Mouse (Mus musculus): ENCODE data around the gene Gnaq.

The Gnaq gene

DNA sequence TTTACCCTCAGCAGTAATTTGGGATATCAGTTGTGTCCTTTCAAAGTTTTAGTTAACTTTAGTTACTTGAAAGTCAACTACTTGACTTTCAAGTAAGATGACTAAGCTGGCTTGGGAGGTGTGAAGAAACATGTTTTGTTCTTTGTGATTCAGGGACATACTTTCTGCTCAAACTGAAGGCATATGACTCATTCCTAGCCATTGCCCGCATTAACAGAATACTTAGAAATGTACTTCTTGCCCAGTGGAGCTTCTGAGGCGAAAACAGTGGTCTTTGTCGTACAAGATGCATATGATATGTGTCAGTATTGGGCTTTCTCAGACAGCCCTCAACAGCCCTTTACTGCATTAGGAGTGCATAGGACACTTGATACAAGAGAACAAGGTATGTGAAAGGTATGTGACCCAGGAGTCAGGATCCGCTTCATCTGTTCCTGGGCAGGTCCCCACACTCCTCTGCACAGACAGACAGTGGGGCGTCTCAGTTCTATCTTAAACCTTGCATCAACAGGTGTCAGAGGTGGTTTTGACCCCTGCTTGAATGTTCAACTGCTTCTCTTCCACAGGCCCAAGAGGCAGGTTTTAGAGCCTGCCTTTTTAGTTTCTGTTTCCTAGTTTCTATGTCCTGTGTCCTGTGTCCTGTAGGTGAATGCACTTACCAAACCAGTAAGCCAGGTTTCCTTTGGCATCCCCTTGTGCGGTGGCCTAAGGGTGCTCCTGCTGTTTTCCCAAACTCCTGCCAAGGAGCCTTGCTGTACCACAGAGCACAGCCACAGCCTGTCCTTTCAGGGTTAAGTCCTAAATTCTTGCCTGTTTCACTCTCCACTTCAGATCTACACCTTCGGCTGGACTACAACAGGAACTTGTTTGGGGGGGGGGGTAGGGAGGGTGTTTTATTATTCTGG, 72.4 kb downstream of the Gnaq start:
- no peak for DNase-seq

DNA sequence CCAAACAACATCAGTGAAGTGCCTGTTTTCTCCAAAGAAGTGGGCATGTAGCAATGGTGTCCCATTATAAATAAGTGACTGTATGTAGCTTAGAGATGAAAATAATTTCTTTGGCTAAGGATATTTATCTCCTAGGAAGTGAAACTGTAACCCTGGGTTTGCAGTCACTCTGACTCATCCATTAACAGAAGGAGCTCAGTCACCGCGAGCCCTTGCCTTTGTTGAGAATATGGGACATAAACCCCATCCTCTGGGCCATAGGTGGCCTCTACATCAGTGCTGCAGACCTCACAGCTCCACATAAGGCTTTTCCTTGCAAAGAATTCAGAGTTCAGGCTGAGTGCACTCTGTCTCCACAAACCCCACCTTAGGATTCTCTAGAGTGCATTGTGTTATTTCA, 77.0 kb downstream of the Gnaq start:
- no peak for DNase-seq

DNA sequence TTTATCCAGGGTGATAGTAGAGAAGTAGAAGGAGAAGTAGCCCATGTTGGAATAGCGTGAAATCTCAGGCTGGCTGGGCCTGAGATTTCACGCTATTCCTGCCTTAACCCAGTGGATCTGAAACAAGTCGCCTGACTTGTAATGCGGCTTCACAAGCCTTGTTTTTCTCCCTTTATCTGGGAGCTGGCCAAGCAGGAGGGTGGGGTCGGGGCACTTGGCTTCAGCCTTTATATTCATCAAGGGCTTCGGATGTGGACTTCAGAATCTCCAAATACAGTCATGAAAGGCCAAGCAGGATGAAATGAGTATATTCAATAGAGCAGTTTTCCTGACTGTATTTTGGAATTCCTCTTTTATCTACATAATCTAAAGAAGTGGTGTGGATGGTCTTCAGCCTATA, 82.3 kb downstream of the Gnaq start:
- DNase-seq, result no peak

DNA sequence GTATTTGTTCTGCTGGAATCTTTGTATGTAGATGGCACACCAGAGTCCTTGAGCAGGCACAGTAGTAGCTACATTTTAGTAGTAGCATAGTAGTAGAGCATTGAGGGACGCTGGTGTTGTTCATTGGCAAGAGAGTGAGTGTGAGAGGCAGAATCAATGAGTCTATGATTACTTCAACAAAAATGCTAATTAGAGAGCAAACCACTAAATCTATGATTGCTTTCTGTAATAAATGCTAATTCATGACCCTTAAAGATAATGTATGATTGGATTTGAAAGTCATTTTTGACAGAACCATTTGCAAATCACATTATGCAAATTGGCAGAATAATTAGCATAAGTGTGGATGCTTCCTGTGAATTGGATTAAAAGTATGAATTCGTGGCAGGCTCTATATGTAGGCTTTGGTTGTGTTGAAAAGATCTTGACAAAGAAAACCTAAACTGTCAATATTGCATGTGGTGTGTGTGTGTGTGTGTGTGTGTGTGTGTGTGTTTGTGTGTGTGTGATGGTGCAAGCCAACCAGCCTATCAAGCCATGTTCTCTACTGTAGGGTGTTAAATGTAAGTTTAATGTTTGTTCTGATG, 82.9 kb downstream of the Gnaq start:
- DNase-seq, result no peak

DNA sequence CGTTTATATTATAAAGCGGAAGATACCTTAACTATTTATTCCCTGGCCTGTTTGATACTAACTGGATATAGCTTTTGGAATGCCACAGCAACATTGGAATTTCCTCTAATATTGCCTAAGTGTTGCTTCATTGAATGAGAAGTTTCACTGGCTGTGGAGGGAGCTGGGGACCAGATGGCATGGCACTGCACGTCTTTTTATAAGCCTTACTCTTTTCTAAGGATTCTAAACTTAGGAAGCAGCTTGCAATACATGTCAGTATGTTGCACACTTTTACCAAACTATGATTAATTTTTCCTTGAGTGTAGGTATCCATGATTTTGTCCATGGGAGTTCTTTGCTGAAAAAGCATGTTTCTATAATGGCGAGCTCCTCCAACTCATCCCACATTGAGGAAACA, 87.3 kb downstream of the Gnaq start:
- no peak for DNase-seq

DNA sequence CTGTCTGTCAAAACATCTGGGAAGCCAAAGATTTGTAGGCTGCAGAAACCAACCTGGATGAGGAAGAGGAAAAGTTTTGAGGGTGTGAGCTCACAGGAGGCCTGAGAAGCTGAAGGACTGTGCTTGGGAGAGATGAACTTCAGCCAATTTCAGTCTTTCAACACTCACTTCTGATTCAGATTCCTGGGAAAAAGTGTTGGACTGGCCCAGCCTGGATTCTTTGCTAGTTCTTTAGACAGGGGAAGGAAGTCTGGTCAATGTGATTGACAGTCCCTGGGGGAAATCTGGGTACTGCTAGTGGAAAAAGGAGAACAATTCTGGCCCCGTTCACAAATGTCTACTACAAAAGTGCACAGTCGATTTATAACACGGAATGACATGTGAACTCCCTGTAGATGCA, 89.9 kb downstream of the Gnaq start:
- no peak for DNase-seq

DNA sequence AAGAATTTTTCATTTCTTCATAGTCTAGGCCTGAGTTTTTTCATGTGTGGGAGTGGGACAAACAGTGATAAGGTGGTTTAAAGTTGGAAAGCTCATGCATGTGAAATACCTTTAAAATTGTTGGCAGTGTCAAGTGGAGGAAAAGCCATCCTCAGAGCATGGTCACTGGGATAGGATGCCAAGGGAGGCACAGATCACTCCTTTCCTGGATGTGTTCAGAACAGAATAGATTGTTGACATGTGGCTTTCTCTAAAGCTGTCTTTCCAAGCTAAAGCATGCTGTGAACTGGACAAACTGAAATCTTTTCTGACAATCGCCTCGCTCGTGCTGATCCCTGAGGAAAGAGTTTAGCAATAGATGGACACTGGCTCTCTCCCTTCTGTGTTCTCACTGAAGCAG, 90.5 kb downstream of the Gnaq start:
- DNase-seq, result no peak

DNA sequence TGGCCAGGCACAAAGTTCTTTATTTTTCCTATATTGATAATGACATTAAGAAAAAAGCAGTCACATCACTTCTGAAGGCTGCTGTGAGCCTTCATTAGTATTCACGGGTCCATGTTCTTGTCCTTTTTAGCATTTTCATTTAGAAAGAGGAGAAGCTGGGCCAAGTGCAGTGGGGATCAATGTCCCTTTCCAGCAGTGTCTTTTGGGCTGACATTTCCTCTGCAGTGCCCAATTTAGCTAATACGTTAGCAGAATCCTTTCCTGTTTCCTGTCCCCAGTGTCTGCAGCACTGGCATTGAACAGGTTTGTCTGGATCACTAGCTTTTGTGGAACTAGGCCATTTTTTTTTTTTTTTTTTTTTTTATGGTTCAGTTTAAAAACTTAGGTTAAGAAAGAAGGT, 92.2 kb downstream of the Gnaq start:
- no peak for DNase-seq

DNA sequence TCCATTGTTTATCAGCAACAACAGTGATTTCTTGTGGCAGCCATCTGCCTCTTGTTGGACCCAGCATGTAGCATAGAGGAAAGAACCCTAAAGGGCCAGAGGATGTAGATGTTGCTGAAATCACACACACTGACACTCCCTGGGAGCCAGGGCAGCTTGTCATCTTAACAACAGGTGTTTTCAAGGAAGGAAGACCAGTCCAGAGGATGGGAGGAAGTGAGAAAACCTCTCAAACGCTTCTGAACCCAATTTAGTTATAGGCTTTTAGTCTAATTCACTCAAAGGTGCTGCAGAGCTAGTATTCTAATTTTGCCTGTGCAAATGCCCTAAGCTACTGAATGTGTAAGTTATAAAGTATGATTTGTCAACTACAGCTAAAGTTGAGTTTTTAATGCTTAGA, 99.0 kb downstream of the Gnaq start:
- DNase-seq, result no peak

DNA sequence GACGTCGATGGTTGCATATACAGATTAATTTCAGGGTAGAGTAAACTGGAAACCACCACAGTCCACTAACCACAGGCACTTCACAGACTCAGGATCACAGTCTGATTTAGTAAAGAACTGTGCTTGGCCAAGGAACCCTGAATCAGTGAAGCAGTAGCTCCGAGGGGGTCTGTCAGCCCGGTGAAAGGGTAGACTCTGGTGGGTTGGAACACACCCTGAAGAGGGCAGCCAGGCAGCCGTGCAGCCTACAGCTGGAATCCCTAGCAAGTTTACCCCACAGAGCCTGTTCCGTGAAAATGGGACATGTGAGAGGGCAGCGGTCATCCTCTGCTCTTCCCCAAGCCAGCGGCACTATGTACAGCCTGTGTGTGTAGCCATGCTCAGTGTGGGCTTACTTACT, 103.0 kb downstream of the Gnaq start:
- no peak for DNase-seq

DNA sequence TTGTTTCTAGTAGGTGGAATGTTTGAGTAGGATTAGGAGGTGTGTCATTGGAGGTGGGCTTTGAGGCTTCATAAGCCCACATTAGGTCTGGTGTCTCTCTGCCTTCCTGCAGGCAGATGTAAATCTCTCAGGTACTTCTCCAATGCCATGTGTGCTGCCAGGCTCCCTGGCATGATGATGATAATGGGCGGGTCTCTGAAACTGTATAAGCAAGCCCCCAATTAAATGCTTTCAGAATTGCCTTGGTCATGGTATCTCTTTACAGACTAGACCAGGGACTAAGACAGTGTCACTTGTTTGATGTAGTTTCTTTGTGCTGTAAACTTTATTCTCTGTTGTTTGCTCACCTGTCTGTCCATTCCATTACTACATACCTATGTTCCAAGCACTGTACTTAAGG, 104.4 kb downstream of the Gnaq start:
- DNase-seq, result no peak

DNA sequence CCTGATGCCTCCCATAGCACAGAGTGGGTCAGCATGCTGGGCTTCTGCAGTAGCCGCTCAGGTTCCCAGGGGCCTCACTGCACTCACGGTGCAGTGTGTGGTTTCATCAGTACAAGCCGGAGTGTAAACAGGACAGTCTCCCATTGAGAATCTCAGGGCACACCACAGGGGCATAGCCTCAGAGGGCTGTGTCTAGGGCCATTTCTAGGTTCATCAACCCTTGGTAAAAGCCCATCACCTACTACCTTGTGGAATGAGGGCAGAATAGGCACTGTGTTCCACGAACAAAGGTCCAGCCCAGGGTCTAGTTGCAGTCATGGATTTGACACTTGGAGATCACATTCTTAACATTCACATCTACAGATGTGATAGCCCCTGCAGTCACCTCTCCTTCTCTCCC, 105.4 kb downstream of the Gnaq start:
- DNase-seq, result no peak

DNA sequence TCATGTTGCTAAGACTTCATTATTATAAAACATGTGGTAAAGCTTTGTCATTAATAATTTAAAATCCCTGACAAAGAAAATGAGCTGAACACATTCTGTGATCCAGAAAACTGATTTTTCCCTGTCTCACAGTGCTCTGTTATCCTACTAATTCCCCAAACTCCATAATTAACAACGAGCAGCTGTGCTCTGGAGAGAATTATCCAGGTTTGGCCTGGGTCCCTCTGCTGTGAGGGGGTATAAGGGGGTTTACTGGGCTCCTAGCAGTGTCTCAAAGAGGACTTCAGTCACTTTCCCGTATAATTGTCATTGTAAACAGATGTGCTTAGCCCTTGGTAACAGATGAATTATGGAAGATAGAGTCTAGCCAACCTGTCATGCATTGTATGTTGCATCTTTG, 105.9 kb downstream of the Gnaq start:
- no peak for DNase-seq

DNA sequence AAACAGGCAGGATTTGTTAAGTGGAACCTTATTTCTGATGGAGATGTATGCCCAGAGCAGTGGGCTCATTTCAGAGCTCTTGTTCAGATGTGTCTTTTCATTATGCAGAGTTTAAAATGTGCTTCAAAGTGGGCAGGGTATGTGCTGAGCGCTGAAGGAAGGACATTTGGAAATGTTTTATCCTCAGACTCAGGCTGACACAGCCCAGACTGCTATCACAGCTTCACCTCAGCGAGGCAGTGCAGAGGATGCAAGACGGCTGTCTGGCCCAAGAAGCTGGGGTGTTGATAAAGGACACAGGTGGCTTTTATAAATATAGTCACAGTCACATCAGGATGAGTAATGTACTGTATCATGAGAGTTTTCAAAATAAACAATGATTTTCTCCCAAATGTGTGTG, 110.1 kb downstream of the Gnaq start:
- DNase-seq, result no peak

DNA sequence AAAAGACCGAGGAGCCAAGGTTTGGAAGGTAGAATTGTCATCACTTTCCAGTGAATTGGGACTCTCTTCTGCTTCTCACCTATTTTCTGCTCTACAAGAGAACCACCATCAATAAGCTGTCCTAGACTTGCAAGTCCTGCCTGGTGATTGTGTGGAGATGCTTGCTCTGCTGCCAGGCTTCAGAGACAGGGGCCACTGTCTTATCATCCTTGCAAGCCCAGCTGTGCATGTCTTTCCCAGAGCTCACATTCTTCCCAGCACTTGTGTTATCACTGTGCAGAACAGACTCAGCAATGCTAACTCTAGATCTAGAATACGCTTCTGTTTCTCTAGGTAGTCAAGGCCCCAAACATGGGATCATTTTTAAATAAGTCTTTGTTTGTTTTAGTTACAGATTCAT, 116.4 kb downstream of the Gnaq start:
- no peak for DNase-seq

DNA sequence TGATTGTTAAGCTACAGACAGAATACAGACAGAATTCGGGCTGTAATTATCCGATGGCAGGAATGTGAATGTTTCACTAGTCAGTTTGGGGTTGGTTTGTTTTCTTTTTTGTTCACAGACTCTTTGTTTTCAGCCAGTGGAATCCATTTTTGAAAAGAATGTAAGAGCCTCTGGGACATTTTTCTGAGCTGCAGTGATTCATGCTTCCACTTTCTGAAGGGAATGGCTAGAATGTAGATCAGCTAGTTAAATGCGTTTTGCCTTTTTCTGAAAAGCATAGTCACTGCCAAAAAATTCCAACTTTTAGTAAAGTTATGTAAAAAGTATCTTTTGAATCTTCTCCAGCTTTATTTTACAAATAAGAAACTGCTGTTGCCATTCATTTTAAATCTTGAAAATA, 118.3 kb downstream of the Gnaq start:
- DNase-seq, result no peak

DNA sequence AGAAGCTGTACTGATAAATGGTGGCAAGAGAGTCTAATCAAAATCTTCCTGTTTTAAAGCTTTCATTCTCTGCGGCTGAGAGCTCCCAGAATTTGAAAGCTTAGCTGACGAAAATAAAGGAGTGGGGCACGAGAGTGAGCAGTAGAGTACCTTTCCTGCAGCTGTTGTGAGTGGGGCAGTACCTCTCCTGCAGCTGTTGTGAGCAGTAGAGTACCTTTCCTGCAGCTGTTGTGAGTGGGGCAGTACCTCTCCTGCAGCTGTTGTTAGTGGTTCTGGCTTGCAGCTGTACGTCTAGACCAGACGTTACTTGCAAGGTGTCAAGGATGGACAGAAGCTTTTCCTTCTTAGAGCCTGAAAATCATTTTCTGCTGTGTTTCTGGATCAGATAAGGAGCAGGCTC, 119.2 kb downstream of the Gnaq start:
- no peak for DNase-seq

DNA sequence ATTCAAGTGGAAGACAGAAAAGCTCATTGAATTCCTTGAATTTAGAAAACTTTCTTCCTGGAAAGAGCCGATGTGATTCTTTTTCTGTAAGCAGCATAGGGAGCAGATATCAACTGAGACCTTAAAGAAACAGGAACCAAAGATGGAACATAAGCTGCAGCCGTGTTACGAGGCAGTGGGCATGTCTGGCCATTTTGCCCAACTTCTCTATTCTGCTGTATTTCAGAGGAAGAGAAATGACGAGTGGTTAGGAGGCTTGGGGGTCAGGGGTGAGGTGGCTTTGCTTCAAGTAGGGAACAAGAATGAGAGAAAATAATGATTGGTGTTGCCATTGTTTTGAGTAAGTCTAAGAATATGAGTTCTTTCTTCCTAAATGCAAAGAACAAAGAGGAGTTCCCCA, 120.1 kb downstream of the Gnaq start:
- DNase-seq, result no peak

DNA sequence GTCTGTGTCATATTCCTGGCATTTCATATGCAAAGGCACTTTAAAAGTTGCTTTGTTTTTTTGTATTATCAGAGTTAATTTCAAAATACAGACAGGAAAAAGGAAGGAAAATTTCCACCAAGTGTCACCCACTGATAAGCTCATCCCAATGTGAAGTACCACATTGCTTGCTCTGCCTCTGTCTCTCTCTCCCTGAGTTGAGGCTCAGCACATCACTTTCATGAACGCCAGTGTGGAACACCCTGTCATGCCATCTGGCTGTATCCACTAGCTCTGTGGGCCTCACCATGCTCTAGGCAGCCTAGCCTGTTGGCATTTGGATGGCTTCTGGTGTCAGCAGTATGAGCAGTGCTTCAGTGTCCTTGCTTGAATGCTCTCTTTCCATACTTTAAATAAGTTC, 122.2 kb downstream of the Gnaq start:
- no peak for DNase-seq

DNA sequence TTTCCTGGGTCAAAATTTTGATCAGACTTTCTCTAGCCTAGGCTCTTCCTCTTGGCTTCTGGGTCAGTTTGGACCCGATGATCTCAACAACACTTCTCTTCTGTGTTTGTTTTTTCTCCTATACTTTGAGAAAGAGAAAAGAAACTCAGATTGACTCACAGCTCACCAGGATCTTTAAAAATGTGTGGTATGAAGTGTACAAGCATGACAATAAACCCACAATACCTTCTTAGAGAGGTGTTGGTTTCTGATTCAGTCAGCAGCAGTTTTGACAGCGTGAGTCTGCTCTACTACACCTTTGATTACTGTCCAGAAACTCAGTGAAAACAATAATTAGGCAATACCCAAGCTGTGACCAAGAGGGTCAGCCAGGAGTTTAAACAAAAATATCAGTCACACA, 122.7 kb downstream of the Gnaq start:
- DNase-seq, result no peak

DNA sequence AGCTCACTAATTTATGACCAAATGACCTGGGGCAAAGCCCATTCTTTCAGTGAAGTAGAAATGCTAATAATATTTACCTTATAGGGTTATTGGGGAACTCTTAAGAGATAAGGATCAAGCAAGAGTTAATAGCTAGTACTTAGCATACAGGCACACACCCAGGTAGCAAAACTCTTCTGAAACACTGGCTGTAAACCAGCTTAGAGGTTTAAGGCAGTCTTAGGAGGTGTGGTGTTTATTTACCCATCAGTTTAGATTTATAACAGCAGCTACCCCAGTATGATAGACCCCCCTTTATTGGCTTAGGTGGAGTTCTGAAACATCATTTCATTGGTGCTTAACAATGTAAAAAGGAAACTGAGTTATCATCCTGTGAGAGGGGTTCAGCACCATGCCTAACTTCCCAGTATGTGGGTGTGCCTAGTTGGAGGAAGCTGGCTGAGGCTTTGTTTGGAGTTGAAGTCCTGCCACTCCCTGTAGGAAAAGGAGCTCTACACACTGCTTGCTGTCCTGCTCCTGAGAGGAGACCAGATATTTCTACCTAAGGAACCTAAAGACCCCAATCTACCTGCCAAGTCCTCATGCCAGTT, 126.2 kb downstream of the Gnaq start:
- no peak for DNase-seq

DNA sequence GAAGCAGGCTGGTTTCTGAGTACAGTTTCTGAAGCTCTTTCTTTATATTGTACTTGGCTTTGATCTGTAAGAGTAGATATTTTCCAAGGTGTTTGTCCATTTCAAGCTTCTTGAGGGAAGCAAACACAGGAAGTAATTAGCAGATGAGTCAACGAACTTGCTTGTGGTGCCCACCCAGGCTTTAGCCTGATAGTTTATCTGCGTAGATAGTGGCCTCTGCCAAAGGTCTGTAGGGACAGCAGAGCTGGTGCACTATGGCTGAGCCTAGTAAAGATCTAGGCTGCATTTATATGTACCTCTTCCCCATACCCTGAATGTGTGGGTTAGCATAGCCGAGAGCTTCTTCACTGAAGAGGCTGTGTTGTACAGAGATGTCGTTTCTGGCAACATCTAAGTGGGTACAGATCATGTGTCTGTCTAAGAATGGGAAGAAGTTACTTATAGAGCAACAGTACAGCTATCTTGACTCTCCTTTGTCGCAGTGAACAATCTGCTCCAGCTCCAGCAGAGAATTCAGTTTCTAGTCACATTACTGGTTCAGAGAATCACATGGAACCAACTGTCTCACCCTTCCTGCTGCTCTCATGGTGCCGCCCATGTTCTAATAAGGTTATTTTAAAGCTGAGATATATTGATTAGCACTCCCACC, 127.3 kb downstream of the Gnaq start:
- DNase-seq, result no peak

DNA sequence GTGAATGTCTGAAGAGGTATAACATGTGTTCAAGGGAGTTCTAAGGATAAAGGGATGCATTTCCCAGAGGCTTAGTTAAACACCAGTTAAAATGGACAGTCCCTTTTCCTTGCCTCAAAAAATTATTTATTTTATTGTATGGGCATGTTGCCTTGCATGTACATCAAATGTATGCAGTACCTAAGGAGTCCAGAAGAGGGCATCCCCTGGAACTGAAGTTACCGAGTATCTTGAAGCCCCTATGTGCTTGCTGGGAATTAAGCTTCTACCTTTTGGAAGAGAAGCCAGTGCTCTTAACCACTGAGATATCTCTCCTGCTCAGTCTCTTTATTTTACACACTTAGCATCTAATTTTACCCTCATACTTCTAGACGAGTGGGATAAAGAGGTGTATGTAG, 127.8 kb downstream of the Gnaq start:
- no peak for DNase-seq

DNA sequence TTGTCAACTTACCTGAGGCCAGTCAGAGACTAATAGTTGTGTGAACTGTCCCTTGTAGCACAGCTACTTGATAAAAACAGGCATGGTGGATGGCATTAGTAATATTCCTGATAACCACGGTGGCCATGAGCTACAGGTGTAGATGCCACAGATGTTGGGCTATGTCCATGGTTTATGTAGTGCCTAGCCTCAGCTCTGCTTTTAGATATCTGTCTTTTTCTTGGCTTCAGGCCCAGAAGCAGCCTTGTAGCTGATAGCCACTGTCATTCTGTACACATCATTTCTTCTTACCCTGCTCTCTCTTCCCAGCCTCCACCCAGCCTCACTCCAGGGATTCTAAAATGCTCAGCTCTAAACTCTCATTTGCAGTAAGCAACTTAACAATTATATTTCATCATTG, 128.3 kb downstream of the Gnaq start:
- no peak for DNase-seq

Measured in thymus, postnatal 4 days (tissue).